Mouse (Mus musculus): ENCODE measurements around the gene Arhgap31. TPM values are rescaled to one million over a fixed set of nuclear protein-coding genes. Genes with fewer than 3 reads are reported as not detected.

Gene Arhgap31
- total and polyA plus RNA-seq, 2 experiments from 2014 or later = 15.7 to 60.6 TPM

DNA sequence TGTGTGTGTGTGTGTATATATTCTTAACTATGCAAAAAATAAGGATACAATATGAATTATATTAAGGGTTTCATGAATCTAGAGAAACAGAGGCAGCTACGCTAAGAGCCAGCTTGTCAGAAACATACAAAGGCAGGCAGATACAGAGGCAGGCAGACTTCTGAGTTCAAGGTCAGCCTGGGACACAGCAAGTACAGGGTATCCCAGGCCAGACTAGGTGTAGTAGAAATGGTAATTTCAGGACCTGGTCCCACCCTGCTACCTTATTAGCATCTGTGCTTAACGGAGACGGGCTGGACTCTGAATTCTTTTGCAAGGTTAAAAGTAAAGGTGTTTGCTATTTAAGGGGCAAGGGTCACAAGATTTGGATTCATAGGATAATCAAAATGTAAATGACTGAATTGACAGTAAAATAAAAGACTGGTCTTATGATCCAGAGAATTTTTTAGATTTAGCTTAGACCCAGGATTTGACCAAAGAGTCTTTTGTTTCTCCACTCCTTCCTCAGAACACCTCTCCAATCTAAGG lies 154.8 kb downstream of the Arhgap31 start, which contains the start of gene Tmem39a:
TSS of gene Tmem39a (plus strand) at position 478 of the 528 bp plus-strand sequence.
- no peak within 1 kb of the TSS for H3K27ac ChIP-seq (ENCODE audit: low read depth)
- H3K9me3 ChIP-seq (replicated peaks; ENCODE audit: control insufficient read depth, low read length) = no peaks in the 10 kb centered on the region
- no peak within 1 kb of the TSS for H3K4me3 ChIP-seq (ENCODE audit: low read depth, low read length)
- no peaks in the 10 kb centered on the region for H3K36me3 ChIP-seq (replicated peaks; ENCODE audit: control insufficient read depth, insufficient read depth, low read length)
- ATAC-seq (ENCODE audit: insufficient read depth, low read depth) (no peak), DNase-seq (ENCODE audit: low spot score) (no peak)
- H3K27me3 ChIP-seq (ENCODE audit: control insufficient read depth, insufficient read depth, low read length) = no peaks in the 10 kb centered on the region
- no peak for TF ChIP-seq CTCF (IDR thresholded peaks at IDR 0.05; ENCODE audit: low read depth)
- no peak for TF ChIP-seq EP300 (IDR thresholded peaks at IDR 0.05; ENCODE audit: low read depth)
- 77% methylated on average over 3 of the region's 3 CpGs for WGBS
- no peak within 1 kb of the TSS for H3K4me2 ChIP-seq (ENCODE audit: low read depth, low read length)
- no peaks in the 10 kb centered on the region; the same call in 1 of the 2 replicates for H3K4me1 ChIP-seq (ENCODE audit: control insufficient read depth, insufficient read depth)
- no peak within 1 kb of the TSS for H3K9ac ChIP-seq (replicated peaks; ENCODE audit: low read depth, low read length)

- Histone ChIP-seq H3K4me1 (ENCODE audit: control insufficient read depth, insufficient read depth) (no peaks in the 10 kb centered on the region), H3K4me2 (ENCODE audit: low read depth, low read length) (no peak overlapping the region), H3K9ac (replicated peaks; ENCODE audit: low read depth, low read length) (no peak overlapping the region), H3K9me3 (replicated peaks; ENCODE audit: control insufficient read depth, low read length) (no peaks in the 10 kb centered on the region), H3K36me3 (replicated peaks; ENCODE audit: control insufficient read depth, insufficient read depth, low read length) (no peaks in the 10 kb centered on the region), H3K4me3 (ENCODE audit: low read depth, low read length) (no peak overlapping the region), H3K27me3 (ENCODE audit: control insufficient read depth, insufficient read depth, low read length) (no peaks in the 10 kb centered on the region), H3K27ac (ENCODE audit: low read depth) (no peak overlapping the region)
- ATAC-seq (ENCODE audit: insufficient read depth, low read depth) = no peak
- no peak for TF ChIP-seq EP300 (IDR thresholded peaks at IDR 0.05; ENCODE audit: low read depth)
- TF ChIP-seq CTCF (IDR thresholded peaks at IDR 0.05; ENCODE audit: low read depth) = no peak
- WGBS = 76% methylated on average over 3 of the region's 3 CpGs
- no peak for DNase-seq (ENCODE audit: low spot score)
Observed at GRCm38 (mm10) chr16:38555988-38556387, 157.1 kb downstream of the Arhgap31 start.

DNA sequence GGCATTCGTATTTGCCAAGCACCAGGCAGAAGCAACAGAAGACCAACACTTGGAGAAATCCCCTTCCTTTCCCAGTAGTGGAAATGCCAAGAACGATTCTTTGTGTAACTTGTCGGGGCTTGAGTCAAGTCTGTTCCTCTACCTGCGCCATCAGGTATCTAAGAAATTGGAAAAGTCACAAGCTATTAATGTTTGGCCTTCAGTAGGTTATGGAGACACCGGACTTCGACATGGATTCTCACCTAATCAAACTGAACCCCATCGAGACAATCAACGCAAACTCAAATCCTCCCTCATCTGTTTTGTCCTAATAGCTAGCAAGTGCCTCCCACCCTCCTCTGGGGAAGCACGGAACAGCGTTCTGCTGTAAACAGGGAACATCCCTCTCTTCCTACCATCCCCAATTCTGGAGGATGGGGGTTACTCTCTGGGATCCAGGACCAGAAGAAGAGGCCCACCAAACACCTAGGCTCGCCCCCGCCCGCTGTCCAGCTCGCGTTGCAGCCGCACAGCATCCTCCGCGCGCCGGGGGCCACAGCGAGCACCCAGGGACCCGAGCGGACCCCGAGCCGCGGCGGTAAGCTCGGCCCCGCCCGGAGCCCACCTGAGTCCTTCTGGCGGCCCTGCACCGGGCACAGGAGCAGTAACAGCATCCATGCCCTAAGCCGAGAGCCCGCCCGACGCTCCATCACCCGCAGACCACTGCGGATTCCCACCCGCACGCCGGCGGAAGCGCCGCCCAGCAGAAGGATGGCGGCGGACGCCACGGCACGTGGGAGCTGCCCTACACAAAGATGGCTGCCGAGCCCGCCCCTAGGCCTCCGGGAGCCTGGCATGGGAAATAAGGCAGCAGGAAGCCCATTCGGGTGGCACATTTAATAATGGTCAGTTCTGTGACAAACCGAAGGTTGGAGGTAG lies 163.3 kb downstream of the Arhgap31 start, which contains the start of gene Poglut1:
TSS of gene Poglut1 (minus strand) at position 780 of the 918 bp plus-strand sequence.
- Histone ChIP-seq H3K4me3 (ENCODE audit: low read depth, low read length) (peak within 1 kb of the TSS; percentile 85), H3K9ac (replicated peaks; ENCODE audit: low read depth, low read length) (peak within 1 kb of the TSS; percentile 72), H3K4me1 (ENCODE audit: control insufficient read depth, insufficient read depth) (peaks cover 11% of the 10 kb centered on the region; the same call in 1 of the 2 replicates), H3K4me2 (ENCODE audit: low read depth, low read length) (peak within 1 kb of the TSS; percentile 95), H3K27me3 (ENCODE audit: control insufficient read depth, insufficient read depth, low read length) (no peaks in the 10 kb centered on the region), H3K27ac (ENCODE audit: low read depth) (no peak within 1 kb of the TSS), H3K36me3 (replicated peaks; ENCODE audit: control insufficient read depth, insufficient read depth, low read length) (peaks cover 9% of the 10 kb centered on the region; the same call in 1 of the 2 replicates), H3K9me3 (replicated peaks; ENCODE audit: control insufficient read depth, low read length) (no peaks in the 10 kb centered on the region)
- peak; percentile 75 for DNase-seq (ENCODE audit: low spot score)
- WGBS = 3% methylated on average over 54 of the region's 54 CpGs
- no peak for TF ChIP-seq EP300 (IDR thresholded peaks at IDR 0.05; ENCODE audit: low read depth)
- TF ChIP-seq CTCF (IDR thresholded peaks at IDR 0.05; ENCODE audit: low read depth) = no peak
- ATAC-seq (ENCODE audit: insufficient read depth, low read depth) = peak; percentile 96

Other genes with a start within 250 kb of the Arhgap31 start
- 46.2 and 90.1 TPM in 2 replicates for gene Timmdc1, start 190.6 kb downstream of the Arhgap31 start, total RNA-seq (2014; rRNA removed; ENCODE audit: low replicate concordance)
- 47.4 and 51.0 TPM in 2 replicates for gene Timmdc1, start 190.6 kb downstream of the Arhgap31 start, polyA plus RNA-seq (2015; fragmentation: Nextera tagmentation; extraction: Ambion mirVana)
- gene Poglut1, start 163.0 kb downstream of the Arhgap31 start, total RNA-seq (2014; rRNA removed; ENCODE audit: low replicate concordance) = 17.6 and 20.5 TPM in 2 replicates
- 13.3 and 13.8 TPM in 2 replicates for gene Poglut1, start 163.0 kb downstream of the Arhgap31 start, polyA plus RNA-seq (2015; fragmentation: Nextera tagmentation; extraction: Ambion mirVana)
- gene Tmem39a, start 154.6 kb downstream of the Arhgap31 start, total RNA-seq (2014; rRNA removed; ENCODE audit: low replicate concordance) = 11.7 and 28.7 TPM in 2 replicates
- gene Tmem39a, start 154.6 kb downstream of the Arhgap31 start, polyA plus RNA-seq (2015; fragmentation: Nextera tagmentation; extraction: Ambion mirVana) = 23.3 and 23.8 TPM in 2 replicates
- gene B4galt4, start 29.0 kb upstream of the Arhgap31 start, total RNA-seq (2014; rRNA removed; ENCODE audit: low replicate concordance) = 12.4 and 26.6 TPM in 2 replicates
- 12.6 and 14.5 TPM in 2 replicates for gene B4galt4, start 29.0 kb upstream of the Arhgap31 start, polyA plus RNA-seq (2015; fragmentation: Nextera tagmentation; extraction: Ambion mirVana)
- 19.4 and 75.5 TPM in 2 replicates for gene Upk1b, start 87.1 kb upstream of the Arhgap31 start, total RNA-seq (2014; rRNA removed; ENCODE audit: low replicate concordance)
- 13.8 and 13.9 TPM in 2 replicates for gene Upk1b, start 87.1 kb upstream of the Arhgap31 start, polyA plus RNA-seq (2015; fragmentation: Nextera tagmentation; extraction: Ambion mirVana)
- not detected in 2 replicates for gene 4930435E12Rik, start 115.5 kb upstream of the Arhgap31 start, total RNA-seq (2014; rRNA removed; ENCODE audit: low replicate concordance)
- not detected in 2 replicates for gene 4930435E12Rik, start 115.5 kb upstream of the Arhgap31 start, polyA plus RNA-seq (2015; fragmentation: Nextera tagmentation; extraction: Ambion mirVana)
- gene Igsf11, start 179.4 kb upstream of the Arhgap31 start, total RNA-seq (2014; rRNA removed; ENCODE audit: low replicate concordance) = 0.19 and 2.6 TPM in 2 replicates
- 0.07 and 0.16 TPM in 2 replicates for gene Igsf11, start 179.4 kb upstream of the Arhgap31 start, polyA plus RNA-seq (2015; fragmentation: Nextera tagmentation; extraction: Ambion mirVana)

Data from heart, postnatal 0 days (tissue).